ENCODE assay signal across 24 mouse cellular contexts in the genomic region with DNA sequence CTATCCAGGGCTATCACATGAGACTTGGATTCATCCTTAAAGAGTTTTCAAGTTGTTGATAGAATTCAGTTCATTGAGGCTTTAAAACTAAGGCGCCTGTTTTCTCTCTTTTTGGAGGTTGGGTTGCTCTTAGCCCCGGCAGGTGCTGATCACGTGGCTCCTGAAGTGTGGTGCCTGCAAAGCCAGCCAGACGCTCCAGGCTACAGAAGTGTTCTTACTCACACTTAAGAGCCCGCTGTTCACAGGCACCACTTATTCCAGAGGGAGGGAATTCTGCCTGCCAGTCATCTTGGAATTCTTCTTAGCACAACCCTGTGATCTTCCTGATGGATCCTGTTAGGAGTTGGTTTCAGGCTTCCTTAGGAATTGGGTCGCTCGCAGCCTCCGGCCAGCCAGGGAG. TPM values are rescaled to one million over a fixed set of nuclear protein-coding genes. Genes with fewer than 3 reads are reported as not detected.
A peak's percentile ranks its signal among the peaks of the same experiment; 100 is the strongest.
DNase-seq lines count a peak whose midpoint lies in the region; ATAC-seq and TF ChIP-seq lines count a peak whose summit lies in the region.
"Had no signal": no experiment of that assay in that cellular context is flagged by ENCODE, and none has a peak within 500 bp of the region (broad histone marks: within the 10 kb centered on the region; RNA-seq: fewer than 3 reads in every experiment).

No protein-coding gene starts in this region.

- peak; percentile 93 for ATAC-seq in lung, postnatal 0 days
- ATAC-seq: CD4-positive, CD25-positive, alpha-beta regulatory T cell, adult 4 months; forebrain, embryonic 15.5 days had no signal

- no peak for TF ChIP-seq CTCF in layer of hippocampus, adult 2 months (conservative IDR thresholded peaks at IDR 0.05)
- TF ChIP-seq CTCF in lung, postnatal 0 days (IDR thresholded peaks at IDR 0.05): no peak

- WGBS in lung, postnatal 0 days: 56% methylated on average over 8 of the region's 8 CpGs

- no peak overlapping the region for H3K4me2 ChIP-seq in lung, postnatal 0 days (replicated peaks; ENCODE audit: low read depth, low read length)
- H3K4me2 ChIP-seq: forebrain, embryonic 15.5 days; hindbrain, embryonic 15.5 days; neural tube, embryonic 13.5 days had no signal

- H3K4me3 ChIP-seq in layer of hippocampus, adult 2 months: no peak overlapping the region
- H3K4me3 ChIP-seq in lung, postnatal 0 days (ENCODE audit: low read depth, low read length): no peak overlapping the region
- H3K4me3 ChIP-seq: embryonic facial prominence, embryonic 10.5 days; forebrain, embryonic 15.5 days; hindbrain, embryonic 15.5 days; myocyte; neural tube, embryonic 13.5 days had no signal

- no peaks in the 10 kb centered on the region for H3K9me3 ChIP-seq in lung, postnatal 0 days (ENCODE audit: low read length)
- H3K9me3 ChIP-seq: embryonic facial prominence, embryonic 10.5 days; forebrain, embryonic 15.5 days; hindbrain, embryonic 15.5 days; neural tube, embryonic 13.5 days had no signal

- DNase-seq in layer of hippocampus, adult 2 months (ENCODE audit: low spot score in 2 of 2): no peak
- DNase-seq in layer of hippocampus, adult 9-10 months (ENCODE audit: low spot score): no peak
- DNase-seq in right cerebral cortex, postnatal 25 days: peak; percentile 24
- no peak for DNase-seq in right cerebral cortex, postnatal 10 days (ENCODE audit: low spot score in 2 of 2)
- DNase-seq in lung, postnatal 0 days (ENCODE audit: low spot score): peak; percentile 90
- DNase-seq in urinary bladder, adult 2 months (ENCODE audit: low spot score): no peak
- DNase-seq in heart, adult 9 months (ENCODE audit: low spot score in 2 of 2): no peak
- DNase-seq: adrenal gland, postnatal 25 days; cerebellum, adult 11 months; cerebellum, postnatal 10 days; gastrocnemius, postnatal 14 days; heart, adult 11 months; heart, postnatal 4 days; kidney, adult 2 months; midbrain, embryonic 14.5 days; retina, postnatal 1 day; spleen, adult 18-20 months had no signal

- H3K4me1 ChIP-seq in lung, postnatal 0 days (ENCODE audit: insufficient read depth, low read depth, low read length): peaks cover 7% of the 10 kb centered on the region; the same call in 1 of the 2 replicates
- H3K4me1 ChIP-seq: embryonic facial prominence, embryonic 10.5 days; forebrain, embryonic 15.5 days; hindbrain, embryonic 15.5 days; neural tube, embryonic 13.5 days had no signal

- H3K9ac ChIP-seq in lung, postnatal 0 days (replicated peaks; ENCODE audit: low read depth): no peak overlapping the region
- H3K9ac ChIP-seq: forebrain, embryonic 15.5 days; hindbrain, embryonic 15.5 days; neural tube, embryonic 13.5 days had no signal

- H3K36me3 ChIP-seq in lung, postnatal 0 days (ENCODE audit: insufficient read depth, low read length): no peaks in the 10 kb centered on the region
- H3K36me3 ChIP-seq: hindbrain, embryonic 15.5 days had no signal

- H3K27me3 ChIP-seq in lung, postnatal 0 days (replicated peaks; ENCODE audit: insufficient read depth, low read length): no peaks in the 10 kb centered on the region
- H3K27me3 ChIP-seq: forebrain, embryonic 15.5 days; hindbrain, embryonic 15.5 days; neural tube, embryonic 13.5 days had no signal

- peak overlapping the region; percentile 83 for H3K27ac ChIP-seq in layer of hippocampus, adult 2 months
- peak overlapping the region; percentile 65 for H3K27ac ChIP-seq in lung, postnatal 0 days (ENCODE audit: low read length)
- H3K27ac ChIP-seq: embryonic facial prominence, embryonic 10.5 days; forebrain, embryonic 15.5 days; hindbrain, embryonic 15.5 days; kidney, postnatal 0 days; neural tube, embryonic 13.5 days had no signal

- peak; percentile 42; the same call in 1 of the 2 replicates for TF ChIP-seq EP300 in lung, postnatal 0 days (IDR thresholded peaks at IDR 0.05)

RNA-seq across cellular contexts. Expression of gene Cenpu, which starts 16.1 kb away (rescaled TPM):
- 1 to 10 TPM; 1.2 to 2.3 TPM for total RNA-seq in layer of hippocampus, adult 2 months (2021)
- polyA plus RNA-seq in lung, postnatal 0 days (2015; fragmentation: Nextera tagmentation; extraction: Ambion mirVana): 6.1 and 6.9 TPM in 2 replicates
- polyA plus RNA-seq in urinary bladder, adult 2 months (2012; rRNA removed): 0.86 and 1.4 TPM in 2 replicates

RNA-seq across cellular contexts. Expression of gene Primpol, which starts 49.1 kb away (rescaled TPM):
- total RNA-seq in layer of hippocampus, adult 2 months (2021): 1 to 10 TPM; 4.3 to 8.7 TPM
- polyA plus RNA-seq in lung, postnatal 0 days (2015; fragmentation: Nextera tagmentation; extraction: Ambion mirVana): 3.7 and 4.8 TPM in 2 replicates
- 4.1 and 5.1 TPM in 2 replicates for polyA plus RNA-seq in urinary bladder, adult 2 months (2012; rRNA removed)

RNA-seq across cellular contexts. Expression of gene Casp3, which starts 49.1 kb away (rescaled TPM):
- 1 to 10 TPM; 9.1 to 10.0 TPM for total RNA-seq in layer of hippocampus, adult 2 months (2021)
- 27.4 and 27.6 TPM in 2 replicates for polyA plus RNA-seq in lung, postnatal 0 days (2015; fragmentation: Nextera tagmentation; extraction: Ambion mirVana)
- polyA plus RNA-seq in urinary bladder, adult 2 months (2012; rRNA removed): 15.0 and 15.5 TPM in 2 replicates

Comparison
In these comparisons a context has a peak if more than half of its experiments do, and no peak if none do; other contexts are left out.
1. DNase-seq: peak in right cerebral cortex, postnatal 25 days (single experiment) and lung, postnatal 0 days (single experiment); none in layer of hippocampus, adult 2 months (0 of 2), layer of hippocampus, adult 9-10 months (single experiment), right cerebral cortex, postnatal 10 days (0 of 2), urinary bladder, adult 2 months (single experiment) and heart, adult 9 months (0 of 2).